Mouse (Mus musculus): ENCODE measurements around the gene Gm9507. TPM values are rescaled to one million over a fixed set of nuclear protein-coding genes. Genes with fewer than 3 reads are reported as not detected.

Gene Gm9507
- not detected in 2 replicates for polyA plus RNA-seq (2012; rRNA removed)

GRCm38 (mm10) chr10:77811743-77812142 lies at the start of gene Gm9507:
Gene Gm9507 (minus strand): TSS chr10:77811843.
- Histone ChIP-seq H3K27ac (ENCODE audit: insufficient read depth, low read length) (no peak within 1 kb of the TSS), H3K4me1 (ENCODE audit: control insufficient read depth, insufficient read depth, low read length) (no peaks in the 10 kb centered on the region), H3K4me3 (ENCODE audit: insufficient read depth, low read length) (no peak within 1 kb of the TSS)
- TF ChIP-seq POLR2A (IDR thresholded peaks at IDR 0.05; ENCODE audit: extremely low read depth, insufficient read depth, low read length) (no peak), CTCF (IDR thresholded peaks at IDR 0.05; ENCODE audit: extremely low read depth, insufficient read depth, low read length) (no peak)

GRCm38 (mm10) chr10:77852559-77852958 lies 40.9 kb upstream of the Gm9507 start, which contains the start of gene Gm10318:
Gene Gm10318 (plus strand): TSS chr10:77852859.
- TF ChIP-seq POLR2A (IDR thresholded peaks at IDR 0.05; ENCODE audit: extremely low read depth, insufficient read depth, low read length): no peak
- TF ChIP-seq CTCF (IDR thresholded peaks at IDR 0.05; ENCODE audit: extremely low read depth, insufficient read depth, low read length): no peak
- H3K4me3 ChIP-seq (ENCODE audit: insufficient read depth, low read length): no peak within 1 kb of the TSS
- H3K27ac ChIP-seq (ENCODE audit: insufficient read depth, low read length): no peak within 1 kb of the TSS
- H3K4me1 ChIP-seq (ENCODE audit: control insufficient read depth, insufficient read depth, low read length): no peaks in the 10 kb centered on the region

GRCm38 (mm10) chr10:77847538-77847937 lies 35.9 kb upstream of the Gm9507 start:
- TF ChIP-seq POLR2A (IDR thresholded peaks at IDR 0.05; ENCODE audit: extremely low read depth, insufficient read depth, low read length) (no peak), CTCF (IDR thresholded peaks at IDR 0.05; ENCODE audit: extremely low read depth, insufficient read depth, low read length) (no peak)
- Histone ChIP-seq H3K4me1 (ENCODE audit: control insufficient read depth, insufficient read depth, low read length) (no peaks in the 10 kb centered on the region), H3K4me3 (ENCODE audit: insufficient read depth, low read length) (no peak overlapping the region), H3K27ac (ENCODE audit: insufficient read depth, low read length) (no peak overlapping the region)

- Histone ChIP-seq H3K4me3 (ENCODE audit: insufficient read depth, low read length) (no peak overlapping the region), H3K27ac (ENCODE audit: insufficient read depth, low read length) (no peak overlapping the region), H3K4me1 (ENCODE audit: control insufficient read depth, insufficient read depth, low read length) (no peaks in the 10 kb centered on the region)
- no peak for TF ChIP-seq CTCF (IDR thresholded peaks at IDR 0.05; ENCODE audit: extremely low read depth, insufficient read depth, low read length)
- TF ChIP-seq POLR2A (IDR thresholded peaks at IDR 0.05; ENCODE audit: extremely low read depth, insufficient read depth, low read length): no peak
These were observed 35.3 kb upstream of the Gm9507 start for GRCm38 (mm10) chr10:77846961-77847360.

- H3K4me1 ChIP-seq (ENCODE audit: control insufficient read depth, insufficient read depth, low read length): no peaks in the 10 kb centered on the region
- H3K4me3 ChIP-seq (ENCODE audit: insufficient read depth, low read length): no peak within 1 kb of the TSS
- H3K27ac ChIP-seq (ENCODE audit: insufficient read depth, low read length): no peak within 1 kb of the TSS
- TF ChIP-seq CTCF (IDR thresholded peaks at IDR 0.05; ENCODE audit: extremely low read depth, insufficient read depth, low read length) (no peak), POLR2A (IDR thresholded peaks at IDR 0.05; ENCODE audit: extremely low read depth, insufficient read depth, low read length) (no peak)
These were observed 34.9 kb upstream of the Gm9507 start, which contains the start of gene Gm36176 for GRCm38 (mm10) chr10:77846503-77846902. Gene Gm36176 (plus strand): TSS chr10:77846803.

GRCm38 (mm10) chr10:77839006-77839405 lies 27.4 kb upstream of the Gm9507 start:
- H3K27ac ChIP-seq (ENCODE audit: insufficient read depth, low read length): no peak overlapping the region
- H3K4me1 ChIP-seq (ENCODE audit: control insufficient read depth, insufficient read depth, low read length): no peaks in the 10 kb centered on the region
- no peak overlapping the region for H3K4me3 ChIP-seq (ENCODE audit: insufficient read depth, low read length)
- TF ChIP-seq POLR2A (IDR thresholded peaks at IDR 0.05; ENCODE audit: extremely low read depth, insufficient read depth, low read length): no peak
- TF ChIP-seq CTCF (IDR thresholded peaks at IDR 0.05; ENCODE audit: extremely low read depth, insufficient read depth, low read length): no peak

DNA sequence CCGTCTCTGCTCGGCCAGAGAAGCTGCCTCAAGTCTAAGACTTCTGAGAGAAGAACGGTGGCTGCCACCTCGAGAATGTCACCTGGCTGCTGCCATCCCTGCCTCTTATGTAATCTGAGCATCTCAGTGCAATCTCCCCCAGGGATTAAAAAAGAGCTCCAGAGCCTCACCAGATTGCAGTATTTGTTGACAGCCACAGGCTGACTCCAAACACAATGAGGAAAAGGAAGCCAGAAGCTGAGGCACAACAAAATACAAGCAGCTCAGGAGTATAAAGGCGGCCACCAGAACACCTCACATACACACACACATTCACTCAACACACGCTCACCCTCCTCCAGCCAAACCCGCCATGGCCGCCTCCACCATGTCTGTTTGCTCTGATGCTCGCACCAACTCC lies 24.0 kb upstream of the Gm9507 start, which contains the start of gene Krtap10-10:
Krtap10-10 (plus strand) TSS at position 301 of the 400 bp plus-strand sequence.
- Histone ChIP-seq H3K4me3 (ENCODE audit: insufficient read depth, low read length) (no peak within 1 kb of the TSS), H3K4me1 (ENCODE audit: control insufficient read depth, insufficient read depth, low read length) (no peaks in the 10 kb centered on the region), H3K27ac (ENCODE audit: insufficient read depth, low read length) (no peak within 1 kb of the TSS)
- no peak for TF ChIP-seq CTCF (IDR thresholded peaks at IDR 0.05; ENCODE audit: extremely low read depth, insufficient read depth, low read length)
- no peak for TF ChIP-seq POLR2A (IDR thresholded peaks at IDR 0.05; ENCODE audit: extremely low read depth, insufficient read depth, low read length)

DNA sequence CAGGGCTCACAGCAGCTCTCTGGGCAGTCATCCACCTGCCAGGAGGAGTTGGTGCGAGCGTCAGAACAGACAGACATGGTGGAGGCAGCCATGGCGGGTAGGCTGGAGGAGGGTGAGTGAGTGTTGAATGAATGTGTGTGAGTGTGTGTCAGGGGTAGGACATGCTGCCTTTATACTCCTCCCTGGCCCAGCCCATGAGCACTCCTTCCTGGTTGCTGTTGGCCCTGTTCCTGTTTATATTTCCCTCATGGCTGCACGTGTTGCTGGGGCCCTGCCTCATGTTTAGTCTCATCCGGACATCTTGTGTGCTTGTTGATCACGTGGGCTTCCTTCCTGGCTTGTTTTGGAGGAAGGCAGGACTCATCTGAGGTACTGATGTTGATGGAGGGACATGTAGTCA lies 15.3 kb upstream of the Gm9507 start, which contains the start of gene Krtap10-4:
Krtap10-4 (minus strand) TSS at position 145 of the 400 bp plus-strand sequence.
- no peak within 1 kb of the TSS for H3K4me3 ChIP-seq (ENCODE audit: insufficient read depth, low read length)
- no peak for TF ChIP-seq CTCF (IDR thresholded peaks at IDR 0.05; ENCODE audit: extremely low read depth, insufficient read depth, low read length)
- TF ChIP-seq POLR2A (IDR thresholded peaks at IDR 0.05; ENCODE audit: extremely low read depth, insufficient read depth, low read length): no peak
- no peaks in the 10 kb centered on the region for H3K4me1 ChIP-seq (ENCODE audit: control insufficient read depth, insufficient read depth, low read length)
- no peak within 1 kb of the TSS for H3K27ac ChIP-seq (ENCODE audit: insufficient read depth, low read length)

- no peak overlapping the region for H3K27ac ChIP-seq (ENCODE audit: insufficient read depth, low read length)
These were observed 7.6 kb upstream of the Gm9507 start for GRCm38 (mm10) chr10:77819203-77819602.

DNA sequence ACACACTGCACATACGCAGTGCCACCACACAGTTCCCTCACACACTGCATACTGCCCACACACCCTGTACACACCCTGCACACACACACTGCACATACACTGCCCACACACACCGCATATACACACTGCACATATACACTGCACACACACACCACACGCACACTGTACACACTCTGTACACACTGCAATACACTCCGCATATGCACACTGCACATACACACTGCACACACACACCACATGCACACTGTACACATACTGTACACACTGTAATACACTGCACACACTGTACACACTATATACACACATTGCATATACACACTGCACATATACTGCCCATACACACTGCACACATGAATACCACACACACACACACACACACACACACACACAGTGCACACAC lies 6.9 kb upstream of the Gm9507 start:
- Histone ChIP-seq H3K27ac (ENCODE audit: insufficient read depth, low read length) (no peak overlapping the region), H3K4me3 (ENCODE audit: insufficient read depth, low read length) (no peak overlapping the region), H3K4me1 (ENCODE audit: control insufficient read depth, insufficient read depth, low read length) (no peaks in the 10 kb centered on the region)
- TF ChIP-seq CTCF (IDR thresholded peaks at IDR 0.05; ENCODE audit: extremely low read depth, insufficient read depth, low read length): no peak
- no peak for TF ChIP-seq POLR2A (IDR thresholded peaks at IDR 0.05; ENCODE audit: extremely low read depth, insufficient read depth, low read length)

More at GRCm38 (mm10) chr10:77819203-77819602, 7.6 kb upstream of the Gm9507 start:
- H3K4me3 ChIP-seq (ENCODE audit: insufficient read depth, low read length): no peak overlapping the region
- no peaks in the 10 kb centered on the region for H3K4me1 ChIP-seq (ENCODE audit: control insufficient read depth, insufficient read depth, low read length)
- TF ChIP-seq POLR2A (IDR thresholded peaks at IDR 0.05; ENCODE audit: extremely low read depth, insufficient read depth, low read length): no peak
- no peak for TF ChIP-seq CTCF (IDR thresholded peaks at IDR 0.05; ENCODE audit: extremely low read depth, insufficient read depth, low read length)

All from cortical plate, adult 2 months (tissue).